Mouse (Mus musculus): ENCODE measurements around the gene Parva.

The Parva gene

DNA sequence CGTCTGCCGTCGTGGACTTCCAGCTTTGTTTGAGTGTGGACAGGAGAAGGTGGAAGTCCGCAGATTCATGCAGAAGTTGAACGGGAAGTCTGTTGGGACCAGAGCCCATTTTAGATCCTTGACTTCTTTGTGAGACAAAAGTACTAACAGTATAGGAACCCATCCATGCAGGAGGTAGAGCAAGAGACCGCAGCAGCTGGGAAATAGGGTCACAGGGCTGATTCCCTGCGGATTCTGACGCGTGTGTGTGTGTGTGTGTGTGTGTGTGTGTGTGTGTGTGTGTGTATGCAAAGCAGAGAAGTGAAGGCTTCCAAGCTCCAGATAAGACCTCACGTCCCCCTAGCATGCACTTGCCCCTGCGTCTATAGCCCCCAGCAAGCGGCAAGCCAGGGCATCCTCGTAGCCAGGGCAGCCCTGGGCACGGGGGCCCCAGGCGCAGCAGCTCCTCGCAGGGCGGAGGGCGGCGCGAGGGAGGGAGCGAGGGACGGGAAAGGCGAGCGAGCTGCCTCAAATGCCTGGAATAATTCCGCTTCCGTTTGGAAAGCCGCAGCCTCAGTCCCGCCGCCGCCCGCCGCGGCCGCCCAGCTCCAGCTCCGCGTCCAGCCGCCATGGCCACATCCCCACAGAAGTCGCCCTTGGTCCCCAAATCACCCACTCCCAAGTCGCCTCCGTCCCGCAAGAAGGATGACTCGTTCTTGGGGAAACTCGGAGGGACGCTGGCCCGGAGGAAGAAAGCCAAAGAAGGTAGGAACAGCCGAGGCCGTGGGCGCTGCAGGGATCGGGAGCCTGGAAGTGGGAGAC lies at the start of gene Parva:
Parva (plus strand) TSS at position 149 of the 801 bp plus-strand sequence.
- DNase-seq (ENCODE audit: low spot score): peak; percentile 70

DNA sequence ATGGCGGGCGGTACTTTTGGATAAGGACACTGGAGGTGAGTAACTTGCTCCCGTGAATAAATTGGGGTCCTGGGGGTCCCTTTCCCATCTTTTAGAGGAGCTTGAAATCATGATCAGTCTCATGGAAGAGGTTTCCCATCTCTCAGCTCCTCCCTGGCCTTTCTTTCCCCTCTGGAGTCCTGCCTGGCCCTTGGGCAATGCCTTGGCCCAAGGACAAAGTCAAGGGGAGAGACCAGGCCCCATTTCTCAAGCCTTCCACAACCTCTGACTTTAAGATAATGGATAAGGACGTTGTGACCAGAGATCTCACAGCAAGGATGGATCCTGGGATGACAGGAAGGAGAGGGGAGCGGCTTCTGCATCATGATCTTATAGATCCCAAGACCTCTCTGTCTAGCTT lies 49.2 kb upstream of the Parva start:
- peak; percentile 34 for DNase-seq (ENCODE audit: low spot score)

DNA sequence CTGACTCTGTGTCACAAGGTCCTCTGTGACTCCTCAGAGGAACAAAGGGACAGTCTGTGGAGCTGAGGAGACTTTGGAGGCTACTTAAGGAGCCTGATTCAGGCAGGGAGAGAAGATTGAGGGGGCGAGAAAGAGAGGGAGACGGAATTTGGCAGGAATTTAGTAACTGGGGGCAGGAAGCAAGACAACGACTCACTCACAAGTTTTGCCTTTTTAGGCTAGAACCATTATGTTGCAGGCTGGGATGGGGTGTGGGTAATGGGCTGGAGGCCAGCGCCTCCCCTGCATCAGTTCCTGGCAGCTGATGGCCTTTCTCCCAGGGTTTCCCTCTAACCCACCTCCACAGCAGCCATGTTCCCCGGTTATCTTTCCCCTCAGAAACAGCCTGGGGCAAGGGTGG lies 48.8 kb upstream of the Parva start:
- no peak for DNase-seq (ENCODE audit: low spot score)

DNA sequence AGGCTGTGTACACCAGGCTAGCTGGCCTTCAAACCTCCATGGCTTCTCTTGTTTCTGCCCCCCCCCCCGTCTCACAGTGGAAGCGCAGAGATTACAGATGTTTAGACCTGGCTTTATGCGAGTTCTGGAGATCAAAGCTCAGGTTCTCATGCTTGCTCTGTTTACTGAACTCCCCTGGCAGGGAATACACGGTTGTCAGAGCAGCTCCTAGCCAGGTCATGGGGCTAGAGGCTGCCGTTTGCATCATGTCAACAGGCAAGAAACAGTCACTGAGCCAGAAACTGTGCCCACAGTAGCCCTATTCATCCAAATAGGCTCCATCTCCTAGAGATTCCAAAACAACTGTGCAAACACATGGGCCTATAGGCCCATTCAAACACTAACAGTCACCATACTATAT lies 40.8 kb upstream of the Parva start:
- no peak for DNase-seq (ENCODE audit: low spot score)

DNA sequence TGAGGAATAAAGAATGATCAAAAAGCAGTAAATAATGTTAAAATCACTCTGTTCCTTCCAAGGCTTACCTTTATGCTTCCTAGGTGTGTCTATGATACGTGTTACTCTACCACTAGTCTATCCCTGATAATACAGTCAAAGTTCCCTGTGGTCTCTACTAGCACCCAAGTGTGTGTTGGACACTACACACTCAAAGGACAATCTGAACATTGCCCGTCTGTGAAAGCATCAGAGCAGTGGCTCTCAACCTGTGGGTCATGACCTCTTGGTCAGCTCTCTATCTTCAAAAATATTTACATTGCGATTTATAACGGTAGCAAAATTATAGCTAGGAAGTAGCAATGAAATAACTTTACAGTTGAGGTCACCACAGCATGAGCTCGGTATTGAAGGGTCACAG lies 39.4 kb upstream of the Parva start:
- no peak for DNase-seq (ENCODE audit: low spot score)

DNA sequence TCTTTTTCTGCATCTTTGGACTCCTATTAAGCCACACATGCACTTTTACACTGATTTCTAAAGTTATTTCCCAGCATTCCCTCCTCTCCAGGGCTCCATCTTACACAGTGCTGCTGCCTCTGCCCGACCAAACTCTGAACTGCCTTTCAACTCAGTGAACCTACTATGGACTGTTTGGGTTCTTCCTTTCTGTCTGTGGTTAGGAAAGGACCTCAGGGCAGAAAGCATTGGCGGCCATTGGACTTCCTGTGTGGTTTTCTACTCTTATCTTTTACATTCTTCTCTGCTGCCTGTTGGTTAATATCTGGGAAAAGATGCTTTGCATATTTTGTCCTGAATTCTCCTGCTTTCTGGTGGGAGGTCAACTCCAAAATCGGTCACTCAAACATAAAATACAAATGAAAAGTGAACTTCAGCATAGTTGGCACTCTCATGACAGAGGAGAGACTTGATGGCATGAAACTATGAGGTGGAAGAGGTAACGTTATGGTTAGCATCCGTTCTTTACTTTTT lies 38.9 kb upstream of the Parva start:
- DNase-seq (ENCODE audit: low spot score): no peak

DNA sequence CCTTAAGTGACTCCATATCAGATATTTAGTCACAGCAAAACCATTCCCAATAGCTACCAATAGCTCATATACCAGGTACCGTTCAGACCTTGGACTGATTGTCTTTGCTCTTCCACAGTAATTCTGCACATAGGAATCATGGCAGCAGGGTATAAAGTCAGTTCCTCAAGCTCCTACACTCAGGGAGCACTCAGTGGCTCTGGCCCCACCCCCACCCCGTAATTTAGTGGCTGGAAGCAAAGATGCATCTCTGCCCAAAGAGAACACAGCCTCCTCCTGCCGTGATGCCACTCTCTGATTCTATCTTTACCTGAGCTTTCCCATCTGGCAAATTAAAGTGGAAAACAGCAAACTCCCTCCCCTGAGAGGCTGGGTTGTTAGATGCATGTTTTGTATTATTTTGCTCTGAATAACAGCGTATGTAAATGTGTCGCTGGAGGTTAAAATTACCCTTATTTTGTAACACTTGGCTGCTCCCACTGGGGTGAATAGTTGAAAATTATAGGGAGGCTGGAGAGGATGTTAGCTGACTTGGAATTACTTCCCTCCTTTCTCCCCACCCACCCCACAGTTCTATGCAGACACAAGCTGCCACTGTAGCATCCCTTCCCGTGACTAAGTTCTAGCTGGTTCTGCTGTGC lies 37.6 kb upstream of the Parva start:
- DNase-seq (ENCODE audit: low spot score): no peak

DNA sequence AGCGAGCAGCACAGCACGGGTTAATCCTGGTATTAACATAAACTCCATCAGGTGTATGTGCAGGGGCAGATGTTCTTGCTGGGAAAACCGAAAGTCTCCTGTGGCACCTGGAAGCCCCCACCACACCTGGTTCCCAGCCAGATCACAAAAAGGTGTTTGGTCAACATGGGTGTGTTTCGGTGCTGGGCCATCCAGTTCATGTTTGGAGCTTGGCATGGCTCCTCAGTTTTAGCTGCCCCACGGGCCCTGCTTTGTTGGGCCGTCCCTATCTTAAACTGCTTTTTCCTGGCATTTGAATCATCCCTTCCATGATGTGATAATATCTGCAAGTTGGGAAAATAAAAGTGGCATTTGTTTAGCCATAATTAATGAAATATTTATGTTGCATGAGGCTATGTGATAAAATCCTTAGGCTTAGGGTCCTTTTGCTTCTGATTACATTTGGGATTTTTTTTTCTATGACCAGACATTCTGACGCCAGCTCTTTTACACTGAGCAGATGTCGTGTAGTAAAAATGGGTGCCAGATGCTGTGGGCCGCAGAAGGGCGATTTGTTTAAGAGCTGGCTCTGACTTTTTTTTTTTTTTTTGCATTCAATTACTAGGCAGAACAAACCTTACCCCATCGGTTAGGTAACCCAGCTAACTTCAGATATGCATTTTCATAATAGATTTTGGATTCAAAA lies 36.9 kb upstream of the Parva start:
- DNase-seq (ENCODE audit: low spot score): no peak

DNA sequence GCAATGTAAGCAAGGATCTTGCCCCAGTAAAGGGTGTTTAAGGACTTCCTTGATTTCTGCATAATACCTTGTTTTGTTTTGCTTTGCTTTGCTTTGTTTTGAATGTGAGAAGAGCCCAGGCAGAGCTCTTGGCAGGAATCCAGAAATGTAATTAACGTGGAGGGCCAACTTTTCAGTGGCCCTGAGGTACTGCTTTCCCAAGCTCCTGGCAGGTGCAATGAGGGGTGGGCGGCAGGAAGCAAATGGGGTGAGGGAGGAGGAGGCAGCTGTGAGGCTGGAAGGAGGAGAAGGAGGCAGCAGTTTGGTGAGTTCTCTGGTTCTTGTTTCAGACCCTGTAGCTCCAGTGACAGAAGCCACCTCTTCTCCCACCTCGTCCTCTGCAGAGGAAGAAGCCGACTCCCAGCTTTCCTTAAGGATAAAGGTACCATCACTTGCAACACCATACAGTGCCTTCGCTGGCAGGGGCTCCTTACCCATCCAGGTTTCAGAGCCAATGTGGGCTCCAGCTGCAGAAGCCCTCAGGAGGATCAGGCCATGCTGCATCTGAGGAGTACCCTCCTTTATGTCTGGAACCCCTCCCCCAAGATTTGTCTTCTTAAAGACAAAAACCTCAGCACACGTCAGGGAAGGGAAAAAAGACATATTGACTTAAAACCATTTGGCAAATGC lies 36.2 kb upstream of the Parva start:
- no peak for DNase-seq (ENCODE audit: low spot score)

DNA sequence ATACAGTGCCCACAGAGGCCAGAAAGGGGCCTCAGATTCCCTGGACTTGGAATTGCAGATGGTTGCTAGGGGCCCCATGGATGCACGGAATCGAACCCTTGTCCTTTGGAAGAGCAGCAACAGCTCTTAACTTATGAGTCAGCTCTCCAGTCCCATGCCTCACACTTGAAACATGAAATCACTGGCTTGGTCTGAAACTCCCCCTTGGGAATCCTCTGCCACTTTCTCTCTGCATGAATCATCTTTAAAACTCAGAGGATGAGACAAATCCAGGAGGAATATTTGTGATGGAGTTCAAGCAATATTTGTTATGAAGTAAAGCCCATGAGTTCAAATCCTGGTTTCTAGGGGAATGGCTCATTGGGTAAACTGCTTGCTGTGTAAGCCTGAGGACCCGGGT lies 29.5 kb upstream of the Parva start:
- DNase-seq (ENCODE audit: low spot score): no peak

DNA sequence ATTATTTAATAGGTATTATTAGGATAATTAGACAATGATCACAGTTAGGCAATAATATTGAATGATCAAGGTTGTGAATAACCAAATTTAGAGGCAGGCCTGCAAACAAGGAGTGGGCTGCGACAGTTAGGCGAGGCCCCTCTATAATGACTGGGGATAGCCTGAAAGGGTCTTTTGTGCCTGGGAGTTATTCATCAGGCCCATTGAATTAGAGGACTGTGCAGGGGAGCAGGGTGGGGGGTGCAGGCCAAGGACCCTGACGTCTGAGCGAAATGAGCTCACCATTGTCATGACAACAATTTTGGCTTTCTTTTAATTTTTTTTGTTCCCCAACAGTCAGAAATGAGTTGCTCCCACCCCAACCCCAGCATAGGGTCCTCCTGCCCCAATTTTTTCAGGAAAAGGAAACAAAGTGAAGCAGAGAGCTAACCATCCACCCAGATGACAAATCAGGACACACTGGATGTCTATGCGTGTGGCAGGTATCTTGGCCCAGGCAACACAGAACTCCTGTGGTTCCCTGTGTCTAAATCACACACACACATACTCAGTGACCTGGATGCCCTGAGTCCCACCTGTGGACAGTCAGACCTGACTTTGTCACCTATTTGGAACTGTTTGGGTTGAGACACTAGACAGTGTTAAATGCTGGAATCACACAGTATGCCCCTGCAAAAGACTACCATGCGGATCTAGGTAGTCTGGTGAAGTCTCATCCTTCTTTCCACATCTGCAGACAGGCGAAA lies 27.7 kb upstream of the Parva start:
- DNase-seq (ENCODE audit: low spot score): no peak

DNA sequence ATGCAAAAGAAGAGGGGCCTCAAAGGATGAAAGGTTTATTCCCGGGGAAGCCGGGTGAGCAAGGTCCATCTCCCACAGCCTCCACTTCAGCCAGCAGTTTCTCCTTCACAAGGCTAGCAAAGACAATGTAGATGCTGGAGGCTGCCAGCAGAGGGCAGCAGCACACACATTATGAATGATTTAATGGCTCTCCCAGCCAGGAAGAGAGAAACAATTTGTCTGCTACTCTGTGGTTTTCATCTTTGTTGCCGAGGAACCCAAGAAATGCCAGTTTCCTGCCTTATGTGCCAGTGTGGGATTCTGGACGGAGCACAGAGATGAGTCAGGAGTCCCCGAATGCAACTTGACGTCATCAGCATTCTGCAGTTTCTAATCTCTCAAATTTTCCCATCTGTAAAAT lies 27.1 kb upstream of the Parva start:
- DNase-seq (ENCODE audit: low spot score): peak; percentile 55

DNA sequence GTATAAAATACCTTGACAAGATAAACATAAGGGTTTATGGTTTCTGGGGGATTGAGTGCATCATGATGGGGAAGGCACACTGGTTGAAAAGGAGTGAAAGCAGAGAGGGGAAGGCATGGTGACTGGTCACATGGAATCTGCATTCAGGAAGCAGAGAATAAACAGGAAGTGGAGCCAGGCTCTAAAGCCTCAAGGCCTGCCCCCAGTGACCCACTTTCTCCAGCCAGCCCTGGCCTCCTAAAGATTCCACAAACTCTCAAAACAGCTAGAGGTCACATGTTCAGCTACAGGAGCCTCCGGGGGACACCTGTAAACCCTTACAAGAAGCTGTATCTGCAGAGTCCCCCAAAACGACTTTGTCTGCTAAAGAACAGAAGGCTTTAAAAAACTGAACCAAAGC lies 22.2 kb upstream of the Parva start:
- DNase-seq (ENCODE audit: low spot score): no peak

DNA sequence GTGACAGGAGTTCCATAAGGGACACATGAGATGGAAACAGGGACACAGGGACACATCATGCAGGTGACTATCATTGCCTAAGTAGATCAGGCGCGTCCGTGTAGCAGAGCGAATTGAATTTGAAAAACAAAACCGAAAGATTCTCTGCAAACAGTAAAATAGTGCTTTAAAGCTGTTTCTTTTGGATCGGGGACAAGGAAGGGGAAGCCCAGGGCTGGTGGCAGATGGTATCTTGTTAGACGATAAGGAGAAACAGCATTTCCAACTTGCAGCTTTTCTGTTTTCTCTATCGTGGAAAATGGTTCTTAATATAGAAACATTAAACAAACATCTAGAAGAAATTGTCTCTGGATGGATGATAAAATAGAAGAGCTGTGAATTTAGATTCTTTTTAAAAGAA lies 21.7 kb upstream of the Parva start:
- DNase-seq (ENCODE audit: low spot score): no peak

DNA sequence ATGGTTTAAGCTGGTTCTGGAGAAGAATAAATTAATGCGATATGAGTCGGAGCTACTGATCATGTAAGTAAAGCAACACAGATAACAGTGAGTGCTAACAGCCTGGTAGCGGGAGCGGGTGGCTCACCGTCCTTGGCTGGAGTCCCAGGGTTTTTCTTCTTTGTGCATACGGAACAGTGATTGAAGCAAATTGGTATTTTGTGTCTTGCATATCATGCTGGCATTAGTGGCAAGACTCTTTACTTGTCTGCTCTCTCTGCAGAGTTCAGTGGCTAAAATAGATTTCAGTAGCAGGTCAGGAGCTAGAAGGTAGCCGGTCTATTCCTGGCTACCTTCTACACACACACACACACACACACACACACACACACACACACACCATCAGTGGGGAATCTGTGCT lies 19.7 kb upstream of the Parva start:
- DNase-seq (ENCODE audit: low spot score): peak; percentile 69

DNA sequence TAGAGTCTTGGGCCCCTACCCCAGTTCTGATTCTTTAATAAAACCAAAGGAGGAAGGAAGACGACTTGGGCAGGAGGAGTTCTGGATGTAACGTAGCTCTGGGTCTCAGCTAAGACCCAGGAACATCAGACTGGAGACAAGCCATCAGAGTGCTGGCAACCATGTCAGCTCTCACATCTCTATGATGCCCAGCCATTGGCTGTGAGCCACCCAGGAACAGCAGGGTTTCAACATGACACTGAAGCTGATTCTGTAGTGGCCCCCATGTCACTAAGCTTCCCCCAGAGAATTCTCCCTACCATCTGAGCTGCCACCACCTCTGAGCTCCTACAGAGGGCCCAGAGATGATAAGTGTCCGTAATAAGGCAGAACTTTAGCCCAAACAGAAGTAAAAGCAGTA lies 17.3 kb upstream of the Parva start:
- DNase-seq (ENCODE audit: low spot score): no peak

DNA sequence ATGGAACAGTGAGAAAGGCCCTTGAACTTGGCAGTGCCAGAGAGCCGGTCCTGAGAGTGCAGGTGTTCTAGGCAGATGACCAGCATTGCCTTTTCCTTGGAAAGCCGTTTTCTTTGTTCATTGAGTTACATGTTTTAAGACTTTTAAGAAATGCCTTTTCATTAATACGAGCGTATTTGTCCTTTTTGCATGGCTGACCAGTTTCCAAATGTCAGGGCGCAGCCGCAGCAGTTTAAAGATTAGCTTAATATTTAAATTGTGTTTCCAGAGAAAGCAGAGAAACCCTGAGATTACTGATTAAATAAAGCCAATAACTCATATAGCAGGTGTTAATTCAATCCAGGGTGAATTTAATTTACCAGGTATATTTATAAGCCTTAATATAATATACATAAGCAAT lies 14.0 kb upstream of the Parva start:
- no peak for DNase-seq (ENCODE audit: low spot score)

DNA sequence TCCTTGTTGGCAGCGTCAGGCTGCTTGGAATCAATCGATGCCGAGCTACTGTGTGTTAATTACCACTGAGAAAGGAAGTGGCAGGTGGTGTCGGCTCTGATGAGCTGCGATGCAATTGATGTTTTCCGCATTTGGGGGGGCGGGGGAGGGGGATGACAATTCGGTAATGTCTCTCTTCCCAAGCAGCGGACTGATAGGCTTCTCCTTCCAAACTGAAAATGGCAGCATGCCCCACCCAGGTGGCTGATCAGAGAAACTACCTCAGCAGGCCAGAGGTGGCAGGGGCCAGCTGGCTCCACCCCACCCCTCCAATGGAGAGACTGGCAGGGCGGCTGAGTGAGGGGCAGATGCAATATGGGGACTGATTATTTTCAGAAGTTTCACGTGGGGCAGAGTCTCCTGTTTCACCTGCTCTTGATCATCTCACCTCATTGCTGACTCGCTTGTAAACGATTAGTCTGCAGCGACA lies 11.2 kb upstream of the Parva start:
- no peak for DNase-seq (ENCODE audit: low spot score)

DNA sequence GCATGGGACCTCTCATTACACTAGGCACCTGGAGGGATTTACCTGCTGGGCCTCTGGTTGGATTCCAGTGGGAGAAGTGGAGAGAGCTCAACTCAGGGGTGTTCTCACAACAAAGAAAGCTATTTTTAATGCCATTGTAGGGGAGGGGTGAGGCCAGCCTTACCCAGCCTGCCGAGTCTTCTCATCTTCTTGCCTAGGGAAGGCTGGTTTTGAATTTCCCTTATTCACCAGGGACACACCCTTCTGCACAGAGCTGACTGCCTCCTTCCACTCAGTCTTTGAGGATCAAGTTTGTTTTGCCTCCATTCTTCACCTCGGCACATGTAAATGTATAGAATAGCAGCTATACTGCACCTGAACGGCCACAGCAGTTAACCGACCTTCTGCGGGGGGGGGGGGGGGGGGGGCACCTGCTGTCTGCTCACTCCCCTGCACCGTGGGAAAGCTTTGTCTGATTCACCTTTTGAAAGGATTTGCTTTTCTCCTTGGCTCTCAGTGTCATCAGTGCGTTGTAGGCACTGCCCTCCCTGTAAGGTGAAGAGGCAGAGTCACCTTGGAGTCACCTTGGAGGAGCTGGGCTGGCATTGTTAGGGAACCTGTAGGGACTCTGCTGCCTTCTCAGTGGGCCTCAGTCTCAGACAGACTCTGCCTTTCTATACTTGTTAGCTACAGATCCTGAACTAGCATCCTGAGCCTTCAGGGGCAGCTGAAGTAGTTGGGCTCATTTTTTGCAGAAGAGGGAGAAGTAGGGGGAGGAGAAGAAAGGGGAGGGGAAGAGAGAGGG lies 10.4 kb upstream of the Parva start:
- DNase-seq (ENCODE audit: low spot score): no peak

DNA sequence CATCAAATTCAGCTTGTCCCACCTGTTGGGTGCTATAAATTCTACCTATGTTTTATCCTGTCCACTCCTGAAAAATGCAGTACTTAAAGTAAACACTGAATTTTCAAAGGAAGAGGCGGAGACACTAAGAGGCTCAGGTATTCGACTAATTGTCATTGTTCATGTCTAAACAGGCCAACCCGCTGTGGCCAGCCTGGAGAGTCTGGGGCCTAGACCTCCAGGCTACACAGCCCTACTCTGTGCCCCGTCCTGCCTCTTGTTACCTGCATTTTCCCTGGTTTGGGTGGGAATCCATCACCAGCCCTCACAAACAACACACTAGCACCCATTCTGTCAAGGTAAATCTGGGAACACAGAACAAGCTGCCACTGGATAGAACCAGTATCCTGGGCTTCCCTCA lies 9.7 kb upstream of the Parva start:
- no peak for DNase-seq (ENCODE audit: low spot score)

DNA sequence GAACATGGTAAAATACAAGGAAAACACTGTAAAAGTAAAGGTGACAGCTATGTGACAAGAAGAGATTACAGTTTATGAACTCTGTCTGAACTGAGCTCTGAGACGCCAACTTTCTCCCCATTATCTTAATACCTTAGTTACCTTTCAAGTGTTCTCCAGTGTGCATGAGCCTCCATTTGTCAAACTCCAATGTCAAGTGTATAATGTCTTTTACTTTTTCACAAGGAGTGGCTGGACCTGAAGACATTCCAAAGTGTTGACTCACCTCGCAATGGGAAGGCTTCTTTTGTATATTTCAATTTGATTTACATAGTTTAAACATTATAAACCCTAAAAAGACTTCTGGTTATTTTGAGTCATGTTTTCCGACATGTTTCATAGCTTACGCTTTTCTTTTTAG lies 3.9 kb upstream of the Parva start:
- DNase-seq (ENCODE audit: low spot score): no peak

All from ovary, adult 18-20 months (tissue).